Mouse (Mus musculus): ENCODE results near the gene Epsti1.

The Epsti1 gene

DNA sequence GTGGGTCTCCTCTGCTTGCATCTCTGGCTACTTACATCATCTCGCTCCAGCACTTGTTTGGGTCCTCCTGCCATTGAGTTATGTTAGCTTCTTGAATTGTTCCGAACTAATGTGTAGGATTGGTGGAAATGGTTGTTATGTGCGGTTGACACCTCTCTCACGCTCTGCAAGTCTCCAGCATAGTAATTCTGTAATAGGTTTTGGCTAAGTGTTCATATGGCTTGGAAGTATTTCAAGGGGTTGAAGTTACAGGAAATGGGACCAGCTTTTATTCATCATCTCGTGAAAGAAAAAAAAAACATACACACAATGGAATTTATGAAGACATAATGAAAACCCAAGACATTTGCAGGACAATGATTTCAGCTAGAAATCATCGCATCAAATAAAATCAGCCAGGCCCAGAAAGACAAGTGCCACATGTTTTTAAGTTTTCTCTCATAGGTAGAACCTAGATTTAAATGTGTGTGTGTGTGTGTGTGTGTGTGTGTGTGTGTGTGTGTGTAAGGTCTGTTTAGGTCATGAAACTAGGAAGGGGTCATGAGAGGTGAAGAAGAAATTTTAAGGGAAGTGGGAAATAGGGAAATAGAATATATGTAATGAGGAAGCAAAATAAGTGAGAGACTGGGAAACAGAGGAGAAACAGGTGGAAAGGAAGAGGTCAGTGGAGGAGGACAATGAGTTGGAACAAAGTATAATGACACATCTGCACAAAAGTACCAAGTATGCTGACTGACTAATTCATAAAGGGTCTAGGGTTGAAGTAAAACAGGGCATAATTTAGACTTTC lies 19.2 kb downstream of the Epsti1 start:
- no peak for DNase-seq

DNA sequence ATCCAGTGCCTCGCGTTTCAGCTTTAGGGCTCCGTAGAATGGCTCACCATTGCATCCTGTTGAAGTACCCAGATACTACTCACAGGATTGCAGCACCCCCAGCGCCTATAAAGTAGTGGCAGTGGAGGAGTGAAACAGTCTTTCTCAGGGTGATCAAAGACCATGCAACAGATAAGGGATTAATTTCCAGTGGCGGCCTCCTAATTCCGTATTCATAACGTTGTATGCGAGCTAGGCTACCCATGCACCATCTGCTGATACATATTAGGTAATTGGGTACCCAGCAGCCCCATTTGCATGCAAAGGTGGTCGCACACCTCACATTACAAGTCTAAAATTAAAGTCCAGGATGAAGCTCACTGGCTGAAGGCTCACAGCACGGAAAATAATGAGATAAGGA lies 21.4 kb downstream of the Epsti1 start:
- no peak for DNase-seq

DNA sequence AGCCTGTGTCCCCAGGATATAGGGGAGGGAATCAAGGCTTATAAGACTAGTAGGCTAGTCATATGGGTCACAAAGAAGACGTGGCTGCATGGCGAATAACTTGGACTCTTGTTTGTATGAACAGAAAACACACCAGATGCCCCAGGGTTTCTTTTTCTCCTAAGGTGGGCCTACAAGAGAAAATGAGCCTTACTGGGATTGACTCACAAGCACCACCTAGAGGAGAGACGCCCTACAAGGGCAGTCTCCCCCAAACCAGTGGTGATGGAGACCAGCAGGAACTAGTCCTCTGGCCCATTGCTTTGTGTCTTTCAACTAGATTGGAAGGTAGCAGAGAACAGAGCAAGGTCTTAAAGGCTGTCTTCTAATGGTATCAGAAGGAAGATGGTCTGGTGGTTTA lies 22.7 kb downstream of the Epsti1 start:
- DNase-seq = peak in 1 of 2 experiments; percentile 14

DNA sequence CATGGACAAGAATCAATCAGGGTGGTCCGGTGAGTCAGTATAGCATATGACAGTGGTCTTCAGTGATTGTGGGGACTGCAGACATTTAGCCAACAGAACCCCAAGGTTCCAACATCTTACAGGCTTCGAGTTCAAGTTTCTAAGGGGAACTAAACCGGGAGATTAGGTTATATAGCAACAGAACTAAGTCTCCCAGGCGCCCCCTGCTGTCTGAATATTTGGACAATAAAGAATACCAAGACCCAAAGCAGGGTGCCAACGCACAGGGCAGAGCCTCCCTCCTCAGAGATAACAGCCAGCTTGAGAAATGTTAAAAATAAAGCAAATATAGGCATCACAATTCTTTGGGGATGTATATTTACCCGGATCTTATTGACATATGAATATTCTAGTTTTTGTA lies 24.0 kb downstream of the Epsti1 start:
- DNase-seq = peak; percentile 15 to 26

DNA sequence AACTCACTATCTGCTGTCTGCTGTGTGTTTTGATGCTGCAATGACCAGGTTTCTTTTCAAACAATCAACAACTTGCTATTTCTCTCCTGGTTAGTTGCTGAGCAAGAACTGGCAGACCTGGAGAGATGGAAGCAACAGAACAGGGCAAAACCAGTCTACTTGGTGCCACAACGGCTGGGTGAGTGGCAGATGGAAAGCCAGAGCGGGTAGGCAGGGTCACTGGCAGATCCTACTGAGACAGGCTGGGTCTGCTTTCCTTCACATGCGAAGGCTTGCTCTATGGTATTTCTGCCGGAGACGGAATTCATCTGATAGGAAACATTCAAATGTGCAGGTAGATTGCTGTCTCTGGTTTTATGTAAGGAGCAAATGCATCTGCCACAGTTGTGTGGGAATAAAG lies 24.6 kb downstream of the Epsti1 start:
- no peak for DNase-seq

DNA sequence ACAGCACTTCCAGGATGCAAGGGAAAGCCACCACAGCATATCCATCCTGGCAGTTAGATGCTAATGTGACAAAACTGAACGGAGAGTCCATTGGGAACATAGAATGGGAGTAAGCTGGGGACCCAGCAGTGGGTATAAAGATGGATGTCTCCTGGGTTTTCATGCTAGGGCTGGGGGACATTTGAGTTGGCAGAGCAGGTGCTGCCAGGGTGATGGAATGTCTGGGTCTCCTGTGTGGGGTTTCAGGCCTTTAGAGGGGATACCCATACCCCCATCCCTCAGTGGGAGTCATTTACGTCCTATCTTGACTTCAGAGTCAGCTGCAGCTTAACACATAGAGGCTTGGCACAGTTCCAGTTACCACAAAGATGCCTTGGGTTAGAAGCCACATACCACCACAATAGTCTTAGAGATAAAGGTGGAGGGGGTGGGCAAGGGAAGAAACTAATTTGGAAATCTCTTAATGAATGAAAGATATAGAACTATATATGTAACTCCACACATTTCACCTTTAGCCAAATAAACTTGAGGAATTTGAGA lies 25.2 kb downstream of the Epsti1 start:
- DNase-seq = no peak

DNA sequence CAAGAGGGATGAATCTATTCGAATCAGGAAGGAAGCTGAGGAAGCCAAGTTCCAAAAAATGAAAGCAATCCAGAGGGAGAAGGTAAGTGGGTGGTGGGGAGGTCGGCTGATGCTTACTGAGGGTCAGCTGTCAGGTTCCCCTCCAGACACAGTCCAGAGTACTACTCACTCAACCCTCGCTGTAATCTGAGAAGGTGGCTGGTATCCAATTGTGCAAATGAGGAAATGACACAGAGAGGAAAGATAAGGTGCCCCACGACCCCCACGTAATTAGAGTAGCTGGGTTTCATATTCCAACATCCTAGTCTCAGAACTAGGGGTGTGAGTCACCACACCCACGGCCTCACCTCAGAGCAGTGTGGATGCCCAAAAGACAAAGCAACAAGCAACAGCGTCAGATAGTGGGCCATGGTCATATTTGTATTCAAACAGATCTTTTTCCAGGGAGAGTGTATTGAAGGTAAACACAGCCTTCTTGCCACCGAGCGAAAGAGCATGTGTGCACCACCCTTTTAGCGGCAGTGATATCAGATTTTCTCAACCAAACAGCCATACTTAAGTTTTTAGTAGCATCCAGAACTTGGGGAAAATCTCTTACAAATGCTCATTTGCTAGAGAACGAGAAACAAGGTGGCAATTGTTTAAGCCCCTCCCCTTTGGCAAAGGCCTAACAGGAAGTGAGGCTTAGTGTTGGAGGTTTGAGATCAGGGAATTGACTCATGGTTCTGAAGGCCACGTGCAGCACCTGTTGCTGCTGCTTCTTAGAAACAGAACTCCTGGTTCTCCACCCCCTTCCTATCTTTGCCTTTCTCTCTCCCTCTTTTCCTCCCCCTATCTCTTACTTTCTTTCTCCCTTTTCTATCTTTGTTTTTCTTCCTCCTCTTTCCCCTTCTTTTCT lies 28.4 kb downstream of the Epsti1 start:
- no peak for DNase-seq

DNA sequence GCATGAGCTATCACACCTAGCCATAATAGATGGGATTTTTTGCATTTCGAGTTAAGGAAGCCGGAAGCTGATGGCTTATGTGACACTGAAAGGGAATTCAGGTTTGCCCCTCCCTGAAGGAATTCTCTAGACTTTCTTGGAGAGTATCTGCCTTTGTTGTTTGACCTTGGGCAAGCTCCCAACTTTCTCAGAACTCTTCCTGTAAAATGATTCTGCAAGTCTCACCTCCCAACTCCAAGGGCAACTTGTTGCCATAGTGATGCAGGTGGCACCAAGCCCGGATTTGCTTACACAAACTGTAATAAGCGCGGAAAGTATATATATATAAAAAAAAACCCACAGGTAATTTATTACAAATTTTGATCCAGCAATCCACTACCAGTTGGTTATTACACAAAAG lies 29.2 kb downstream of the Epsti1 start:
- DNase-seq = no peak

DNA sequence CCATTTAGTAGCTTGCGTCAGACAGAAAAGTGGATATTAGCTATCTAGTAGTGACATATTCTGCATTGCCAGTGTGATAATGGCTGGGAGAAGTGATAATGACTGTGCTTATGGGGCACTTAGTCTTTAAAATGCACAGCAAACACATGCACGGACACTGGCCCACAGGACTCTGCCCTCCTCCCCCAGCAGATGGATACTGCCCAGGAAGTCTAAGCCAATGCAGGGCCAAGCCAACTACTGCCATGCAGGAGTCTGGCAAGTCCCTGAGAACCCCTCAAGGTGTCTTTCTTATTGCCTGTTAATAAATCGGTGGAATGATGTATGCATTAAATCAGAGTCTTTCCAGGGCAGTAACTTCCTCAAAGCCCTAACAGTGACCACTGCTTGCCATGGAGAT lies 30.4 kb downstream of the Epsti1 start:
- DNase-seq = no peak

DNA sequence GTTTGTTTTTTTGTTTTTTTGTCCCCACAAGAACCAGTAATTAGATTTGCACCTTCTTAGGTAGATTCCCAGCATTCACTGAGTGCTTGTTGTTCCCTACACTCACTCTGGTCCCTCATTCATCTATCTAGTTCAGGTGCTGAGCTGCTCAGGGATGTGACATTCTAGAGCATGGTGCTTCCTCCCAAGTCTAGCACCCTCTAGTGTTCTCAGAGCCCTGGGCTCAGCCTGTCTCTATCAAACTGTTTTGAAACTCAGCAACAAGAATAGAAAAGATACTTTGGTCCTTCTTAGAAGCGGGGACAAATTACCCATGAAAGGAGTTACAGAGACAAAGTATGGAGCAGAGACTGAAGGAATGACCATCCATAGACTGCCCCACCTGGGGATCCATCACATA lies 37.1 kb downstream of the Epsti1 start:
- no peak for DNase-seq

DNA sequence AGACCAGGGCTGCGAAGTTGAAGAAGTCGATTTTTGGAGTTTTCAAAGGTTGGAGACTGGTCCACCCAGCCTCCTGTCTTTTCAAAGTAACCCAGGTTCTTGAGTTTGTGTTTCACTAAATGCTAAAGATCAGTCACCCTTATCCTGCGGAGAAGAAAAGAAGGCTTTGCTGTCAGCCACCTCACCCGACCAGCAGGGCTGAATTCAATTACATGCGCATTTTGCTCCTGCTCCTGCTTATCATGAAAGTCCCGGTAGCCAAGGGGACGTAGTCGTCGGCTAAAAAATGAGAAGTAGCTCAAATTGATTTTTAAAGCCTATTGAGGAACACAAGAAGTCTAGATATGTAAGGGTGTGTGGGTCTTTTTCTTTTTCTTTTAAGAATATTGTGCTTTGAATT lies 38.2 kb downstream of the Epsti1 start:
- DNase-seq = no peak

DNA sequence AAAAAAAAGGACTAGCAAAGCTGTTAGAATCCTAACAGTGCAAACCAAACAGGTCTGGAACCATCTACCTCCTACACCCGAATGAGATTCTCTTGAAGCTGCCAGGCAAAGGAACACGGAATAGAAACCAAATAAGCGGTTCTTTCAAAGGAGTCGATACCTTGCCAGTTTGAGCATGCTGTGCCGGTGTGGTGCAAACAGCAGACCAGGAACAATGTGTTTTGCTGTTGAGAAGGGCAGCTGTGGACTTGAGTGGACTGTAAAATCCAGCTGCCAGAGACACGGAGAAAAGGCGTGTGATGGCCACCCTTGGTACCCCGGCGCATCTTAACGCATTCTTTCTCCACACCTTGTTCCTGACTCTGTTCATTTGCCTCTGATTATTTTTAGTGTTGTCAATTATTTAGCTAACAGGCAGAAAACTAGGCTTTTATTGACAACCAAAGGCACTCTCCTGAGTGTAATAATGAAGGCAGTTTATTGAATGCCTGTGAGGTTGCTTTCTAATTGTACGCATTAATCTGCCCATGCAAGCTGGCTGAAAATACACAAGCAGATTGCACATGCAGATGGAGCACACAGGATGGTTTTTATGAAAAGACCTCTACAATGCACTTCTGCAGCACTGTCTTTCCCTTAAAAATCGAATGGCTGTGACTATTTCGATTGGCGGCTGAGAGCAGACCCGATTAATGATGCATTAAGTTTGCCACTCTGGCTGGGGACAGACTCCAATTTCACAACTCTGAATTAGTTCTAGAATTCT lies 38.9 kb downstream of the Epsti1 start:
- DNase-seq = no peak

DNA sequence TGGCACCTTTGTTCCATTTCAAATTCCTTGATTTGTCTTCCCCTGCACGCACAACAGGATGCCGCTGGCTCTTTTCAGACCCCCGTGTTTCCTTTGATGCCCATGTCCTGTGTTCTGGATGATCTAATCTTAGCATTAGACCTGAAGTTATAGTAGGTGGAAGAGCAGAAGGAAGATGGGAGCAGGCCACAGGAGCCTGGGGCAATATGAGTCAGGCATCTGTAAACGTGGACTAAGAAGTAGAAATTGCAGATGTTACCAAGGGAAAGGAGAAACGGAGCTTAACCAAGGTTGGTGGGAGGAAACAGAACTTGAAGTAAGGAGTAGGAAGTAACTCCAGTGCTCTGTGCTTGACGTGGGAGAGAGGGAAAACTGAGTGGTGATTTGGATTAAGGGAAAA lies 57.7 kb downstream of the Epsti1 start:
- no peak for DNase-seq

DNA sequence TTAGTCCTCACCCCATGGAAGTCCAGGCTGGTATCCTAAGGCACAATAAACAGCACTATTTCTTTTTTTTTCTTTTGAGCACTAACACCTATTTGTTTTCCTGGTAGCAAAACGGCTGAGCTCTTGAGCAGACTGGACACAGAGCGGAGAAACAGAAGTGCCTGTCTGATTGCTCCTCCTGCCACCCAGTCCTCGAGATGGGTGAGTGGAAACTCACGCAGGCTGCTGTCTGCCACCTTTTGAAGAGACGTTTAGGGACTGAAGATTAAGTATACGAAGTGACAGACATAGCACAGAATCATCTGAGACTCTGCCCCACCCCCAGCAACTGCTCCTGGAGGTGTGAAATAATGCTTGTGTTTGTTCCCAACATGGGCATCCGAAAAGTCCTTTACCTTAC lies 59.5 kb downstream of the Epsti1 start:
- no peak for DNase-seq

DNA sequence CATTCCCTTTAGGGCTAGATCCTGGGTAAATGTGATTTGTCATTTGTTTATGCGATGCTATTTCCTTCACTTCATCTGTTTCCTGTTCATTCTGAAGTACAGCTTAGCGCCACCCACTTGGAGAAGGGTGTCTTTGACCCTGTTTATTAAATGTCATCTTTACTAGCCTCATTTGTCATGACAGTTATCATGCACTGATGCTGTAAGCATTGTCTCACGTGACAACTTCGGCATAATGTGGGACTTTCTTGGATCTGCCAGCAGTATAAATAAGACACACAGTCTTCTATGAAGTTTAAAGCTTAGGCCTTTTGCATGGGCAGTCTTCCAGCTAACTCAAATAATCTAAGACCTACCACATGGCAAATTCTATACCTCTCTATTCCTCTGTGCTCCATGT lies 67.3 kb downstream of the Epsti1 start:
- DNase-seq = no peak

DNA sequence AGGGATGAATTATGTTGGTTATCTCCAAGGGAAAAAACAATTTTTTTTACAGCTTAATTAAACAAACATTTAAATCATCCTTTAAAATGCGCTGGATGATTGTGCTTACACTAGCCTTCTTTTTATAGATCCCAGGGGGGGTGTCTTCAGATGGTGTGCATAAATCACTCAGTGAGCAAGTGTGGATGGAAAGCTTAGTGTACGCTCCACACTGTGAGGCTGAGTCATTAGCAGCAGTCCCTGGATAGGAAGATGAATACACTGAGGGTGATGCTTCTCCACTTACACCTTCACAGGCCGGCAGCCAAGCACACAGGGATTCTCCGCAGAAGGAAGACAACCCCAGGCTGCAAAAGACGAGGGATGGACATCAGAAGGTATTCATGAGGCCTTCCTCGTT lies 70.2 kb downstream of the Epsti1 start:
- DNase-seq = no peak

DNA sequence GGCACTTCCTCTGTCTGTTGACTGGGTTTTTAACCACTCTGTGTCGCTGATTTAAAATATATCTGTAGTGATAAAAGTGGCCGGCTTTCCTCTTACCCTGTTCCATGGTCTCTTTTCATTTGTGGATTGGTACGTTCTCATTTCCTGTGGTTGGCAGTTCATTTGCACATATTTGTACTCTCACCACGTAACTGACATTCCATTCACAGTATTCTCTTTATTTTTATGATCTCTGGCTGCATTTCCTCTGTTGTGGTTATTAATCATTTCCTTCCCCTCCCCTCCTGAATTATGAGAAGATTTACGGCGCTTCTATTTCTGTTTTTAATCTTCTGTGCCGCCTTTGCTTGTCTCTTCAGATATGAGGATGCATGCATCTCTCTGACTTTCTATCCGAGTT lies 71.7 kb downstream of the Epsti1 start:
- no peak for DNase-seq

DNA sequence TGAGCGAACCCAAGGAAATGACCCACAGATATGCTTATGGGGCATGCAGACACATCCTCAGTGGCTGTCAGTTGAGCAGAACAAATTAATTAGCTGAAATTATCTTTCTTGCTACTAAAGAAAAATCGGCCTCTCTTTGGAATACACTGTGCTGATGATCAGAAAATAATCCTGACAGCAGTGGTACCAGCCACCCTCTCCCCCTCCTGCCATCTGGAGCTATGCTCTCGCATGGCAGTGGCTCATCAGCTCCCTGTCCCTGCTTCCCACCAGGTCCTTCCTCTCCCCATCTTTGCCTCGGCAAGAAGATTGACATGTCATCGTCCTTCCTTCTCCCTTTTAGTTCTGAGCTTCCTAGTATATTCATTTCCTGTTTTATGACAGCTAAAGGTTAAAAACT lies 77.5 kb downstream of the Epsti1 start:
- no peak for DNase-seq

DNA sequence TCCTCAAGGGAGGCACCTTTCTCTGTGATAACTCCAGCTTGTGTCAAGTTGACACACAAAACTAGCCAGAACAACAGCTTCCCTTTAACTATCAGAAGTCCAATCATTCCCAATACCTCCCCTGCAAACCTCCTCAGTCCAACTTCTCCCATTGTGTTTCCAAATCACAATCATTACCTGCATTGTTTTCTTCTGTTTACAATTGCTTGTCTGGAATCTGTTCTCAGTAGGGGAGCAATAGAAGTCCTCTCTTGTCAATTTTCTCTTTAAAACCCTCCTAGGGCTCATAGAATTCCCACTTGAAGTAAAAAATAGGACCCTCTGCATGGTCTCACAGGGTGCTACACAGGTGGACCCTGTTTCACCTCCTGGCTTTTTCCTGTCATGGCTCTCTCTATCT lies 93.7 kb downstream of the Epsti1 start:
- no peak for DNase-seq

DNA sequence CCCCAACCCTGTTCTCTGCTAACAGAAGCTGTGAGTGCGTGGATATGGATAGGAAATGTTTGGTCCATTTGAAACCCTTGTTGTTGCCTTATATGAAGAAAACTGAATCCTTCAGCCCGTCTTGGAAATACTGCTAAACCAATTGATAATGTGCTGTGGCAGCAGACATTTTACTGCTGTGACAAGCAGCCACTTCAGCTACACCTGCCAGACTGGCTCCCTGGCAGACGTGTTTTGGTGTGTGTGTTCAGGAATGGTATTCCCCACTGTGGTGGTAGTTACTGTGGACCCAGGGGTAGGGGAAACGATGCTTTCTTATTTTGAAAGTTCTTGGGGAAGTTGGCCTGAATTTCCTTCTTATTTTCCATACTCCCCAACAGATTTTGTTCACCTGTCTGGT lies 100.4 kb downstream of the Epsti1 start:
- DNase-seq = no peak

DNA sequence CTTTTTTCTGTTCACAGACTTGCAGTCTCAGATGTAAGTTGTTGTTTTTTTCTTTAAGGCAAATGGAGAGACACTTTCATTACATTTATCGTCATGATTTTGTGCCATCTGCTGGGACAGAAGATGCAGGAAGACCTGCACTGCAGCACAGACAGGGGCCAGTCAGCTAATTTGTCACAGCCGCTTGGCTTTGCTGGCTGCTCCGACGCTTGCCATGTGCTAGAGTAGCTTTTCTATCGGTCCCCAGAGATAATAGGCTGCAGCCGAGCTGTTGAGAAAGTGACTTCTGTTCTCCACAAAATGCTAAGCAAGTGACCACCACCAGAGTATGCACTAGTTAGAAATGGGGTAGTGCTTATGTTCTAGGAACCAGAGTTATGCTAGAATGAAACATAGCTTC lies 104.0 kb downstream of the Epsti1 start:
- no peak for DNase-seq

DNA sequence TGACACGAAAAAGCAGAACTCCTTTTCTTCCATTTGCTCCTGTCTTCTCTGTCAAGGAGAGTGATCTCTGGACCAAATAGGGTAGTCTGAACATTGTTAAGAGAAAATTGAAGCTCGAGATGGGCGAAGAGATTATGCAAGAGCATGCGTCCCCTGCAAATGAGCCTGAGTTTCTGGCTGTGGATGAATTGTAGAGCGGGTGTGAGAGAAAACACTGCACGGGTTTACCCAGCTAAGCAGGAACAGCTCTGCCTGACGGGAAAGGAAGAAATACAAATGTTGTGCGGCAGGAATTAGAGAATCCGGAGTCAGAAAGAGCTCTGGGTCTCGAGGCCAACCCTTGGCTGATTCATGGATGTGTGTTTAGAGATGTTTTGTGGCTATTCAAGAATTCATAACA lies 107.8 kb downstream of the Epsti1 start:
- no peak for DNase-seq
